Mouse (Mus musculus) brain, embryonic 14.5 days (tissue): ENCODE data around the gene Cyp3a13.

Experiments used
- CTCF ChIP-seq: fragments of 200-500 bp; IDR thresholded peaks from 2 replicates; pipeline ENCODE4 v1.5.1; 2012; ENCODE audit warnings: inconsistent platforms, mild to moderate bottlenecking, moderate library complexity, borderline replicate concordance; ENCODE audit not compliant: insufficient read depth, insufficient read length; ENCODE audit errors: extremely low read depth
- POLR2A ChIP-seq: fragments of 200-500 bp; IDR thresholded peaks from 2 replicates; pipeline ENCODE4 v1.6.1; 2012; ENCODE audit warnings: mild to moderate bottlenecking, inconsistent platforms, borderline replicate concordance; ENCODE audit not compliant: poor library complexity, insufficient read depth, insufficient read length, severe bottlenecking; ENCODE audit errors: extremely low read depth

DNA sequence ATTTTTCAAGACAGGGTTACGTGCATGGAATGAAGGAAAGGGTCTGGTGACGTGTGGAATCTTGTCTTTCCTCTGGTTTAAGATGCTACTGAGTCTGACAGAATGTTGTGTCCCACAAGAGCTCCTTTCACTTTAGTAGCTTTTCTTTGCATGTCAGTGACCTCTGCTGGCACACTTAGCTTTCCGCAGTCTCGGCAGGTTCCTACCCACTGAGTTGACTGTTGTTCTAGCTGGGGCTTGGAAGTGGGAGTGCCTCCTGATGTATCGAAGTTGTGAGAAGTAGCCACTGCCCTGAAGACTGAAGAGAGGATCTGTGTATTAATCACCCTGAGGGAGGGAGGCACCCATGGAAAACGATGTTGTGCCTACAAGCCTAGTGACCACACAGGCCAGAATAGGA is 29.8 kb upstream of the Cyp3a13 start:
- TF ChIP-seq POLR2A, result no peak
- TF ChIP-seq CTCF, result no peak
